Mouse (Mus musculus) B cell, adult 2 months (primary cell): ENCODE data around the gene Grhpr.
"Not testable (repeated sequence)": the region's sequence is repeated elsewhere in the genome, so short reads cannot be mapped to it uniquely, and the experiment has no call there.

Experiments
- DNase-seq, 2 experiments: peaks; one replicate each; pipeline ENCODE4 v3.0.0; 2022

Grhpr gene

GRCm38 (mm10) chr4:44981280-44981973, at the start of gene Grhpr:
TSS of gene Grhpr (plus strand) at chr4:44981395.
- peak; percentile 87 to 88 for DNase-seq

- DNase-seq = no peak
Measured at GRCm38 (mm10) chr4:44931732-44932131, 49.5 kb upstream of the Grhpr start.

GRCm38 (mm10) chr4:44938359-44939340, 42.5 kb upstream of the Grhpr start:
- DNase-seq = peak; percentile 54 to 61

GRCm38 (mm10) chr4:44939576-44940249, 41.5 kb upstream of the Grhpr start:
- peak; percentile 62 to 66 for DNase-seq

GRCm38 (mm10) chr4:44940286-44940685, 40.9 kb upstream of the Grhpr start:
- peak in 1 of 2 experiments; percentile 30 for DNase-seq

- DNase-seq = peak in 1 of 2 experiments; percentile 37
Measured at GRCm38 (mm10) chr4:44942237-44942636, 39.0 kb upstream of the Grhpr start.

- no peak for DNase-seq
Measured at GRCm38 (mm10) chr4:44943480-44943879, 37.7 kb upstream of the Grhpr start.

- DNase-seq = peak; percentile 59 to 67
Measured at GRCm38 (mm10) chr4:44944426-44945075, 36.6 kb upstream of the Grhpr start.

- DNase-seq = not testable (repeated sequence)
Measured at GRCm38 (mm10) chr4:44946126-44946525, 35.1 kb upstream of the Grhpr start.

GRCm38 (mm10) chr4:44947464-44947863, 33.7 kb upstream of the Grhpr start:
- DNase-seq = no peak

- no peak for DNase-seq
Measured at GRCm38 (mm10) chr4:44948314-44948713, 32.9 kb upstream of the Grhpr start.

GRCm38 (mm10) chr4:44953041-44953440, 28.2 kb upstream of the Grhpr start:
- DNase-seq = no peak

- no peak for DNase-seq
Measured at GRCm38 (mm10) chr4:44958776-44959175, 22.4 kb upstream of the Grhpr start.

GRCm38 (mm10) chr4:44959220-44959619, 22.0 kb upstream of the Grhpr start:
- no peak for DNase-seq

- DNase-seq = no peak
Measured at GRCm38 (mm10) chr4:44963156-44963555, 18.0 kb upstream of the Grhpr start.

GRCm38 (mm10) chr4:44965175-44965574, 16.0 kb upstream of the Grhpr start:
- no peak for DNase-seq

- no peak for DNase-seq
Measured at GRCm38 (mm10) chr4:44965736-44966135, 15.5 kb upstream of the Grhpr start.

GRCm38 (mm10) chr4:44967402-44967801, 13.8 kb upstream of the Grhpr start:
- peak; percentile 37 to 46 for DNase-seq

GRCm38 (mm10) chr4:44970056-44970455, 11.1 kb upstream of the Grhpr start:
- DNase-seq = peak; percentile 76 to 78

- peak; percentile 77 to 79 for DNase-seq
Measured at GRCm38 (mm10) chr4:44970612-44971110, 10.5 kb upstream of the Grhpr start.

GRCm38 (mm10) chr4:44973450-44973849, 7.7 kb upstream of the Grhpr start:
- peak; percentile 91 to 93 for DNase-seq

GRCm38 (mm10) chr4:44973871-44974270, 7.3 kb upstream of the Grhpr start:
- no peak for DNase-seq
